15 mouse cellular contexts compared by ENCODE assay signal in genomic region chr3:146196780-146197743, GRCm38 (mm10). TPM values are rescaled to one million over a fixed set of nuclear protein-coding genes. Genes with fewer than 3 reads are reported as not detected.
DNase-seq lines count a peak whose midpoint lies in the region; ATAC-seq and TF ChIP-seq lines count a peak whose summit lies in the region.
"Had no signal": no experiment of that assay in that cellular context is flagged by ENCODE, and none has a peak within 500 bp of the region (broad histone marks: within the 10 kb centered on the region; RNA-seq: fewer than 3 reads in every experiment).

No protein-coding gene starts in this region.

- TF ChIP-seq POLR2A in small intestine, adult 2 months (IDR thresholded peaks at IDR 0.05; ENCODE audit: low read depth, low read length), result no peak

- TF ChIP-seq CTCF in small intestine, adult 2 months (IDR thresholded peaks at IDR 0.05; ENCODE audit: extremely low read depth, insufficient read length, insufficient replicate concordance, low read depth, low read length), result no peak

- H3K4me2 ChIP-seq in midbrain, embryonic 13.5 days (replicated peaks), result no peak overlapping the region
- H3K4me2 ChIP-seq: lung, embryonic 15.5 days; midbrain, embryonic 12.5 days; neural tube, embryonic 15.5 days had no signal

- WGBS in midbrain, embryonic 10.5 days, result 81% methylated on average over 17 of the region's 17 CpGs
- 82% methylated on average over 17 of the region's 17 CpGs for WGBS in midbrain, embryonic 13.5 days
- 33% methylated on average over 17 of the region's 17 CpGs for WGBS in small intestine, adult 2 months

- H3K36me3 ChIP-seq in midbrain, embryonic 10.5 days, result no peaks in the 10 kb centered on the region
- no peaks in the 10 kb centered on the region for H3K36me3 ChIP-seq in midbrain, embryonic 13.5 days
- H3K36me3 ChIP-seq in small intestine, adult 2 months (ENCODE audit: control insufficient read depth, insufficient read depth, low read length), result no peaks in the 10 kb centered on the region
- H3K36me3 ChIP-seq: lung, embryonic 15.5 days; midbrain, embryonic 12.5 days; neural tube, embryonic 15.5 days had no signal

- peaks cover 17% of the 10 kb centered on the region for H3K4me1 ChIP-seq in midbrain, embryonic 10.5 days
- 0 out of 2 replicates have a peak, but pooled peaks cover 5% of the 10 kb centered on the region for H3K4me1 ChIP-seq in midbrain, embryonic 13.5 days (replicated peaks)
- H3K4me1 ChIP-seq in small intestine, adult 2 months (ENCODE audit: control insufficient read depth, insufficient read depth, insufficient read length, low read length), result peaks cover 23% of the 10 kb centered on the region; the same call in 1 of the 2 replicates
- H3K4me1 ChIP-seq: lung, embryonic 15.5 days; midbrain, embryonic 12.5 days had no signal

- H3K9me3 ChIP-seq in midbrain, embryonic 10.5 days (replicated peaks), result no peaks in the 10 kb centered on the region
- H3K9me3 ChIP-seq in midbrain, embryonic 13.5 days, result no peaks in the 10 kb centered on the region
- H3K9me3 ChIP-seq: lung, embryonic 15.5 days; midbrain, embryonic 12.5 days; neural tube, embryonic 15.5 days had no signal

- intact Hi-C loops in heart, postnatal 10 days (cut with DNase I), result no loop called here

- H3K9ac ChIP-seq in midbrain, embryonic 13.5 days (replicated peaks), result no peak overlapping the region
- H3K9ac ChIP-seq: lung, embryonic 15.5 days; midbrain, embryonic 12.5 days; neural tube, embryonic 15.5 days had no signal

- no peak overlapping the region for H3K4me3 ChIP-seq in midbrain, embryonic 10.5 days
- no peak overlapping the region for H3K4me3 ChIP-seq in midbrain, embryonic 13.5 days (replicated peaks)
- peak overlapping the region; percentile 0; the same call in 1 of the 2 replicates for H3K4me3 ChIP-seq in small intestine, adult 2 months (ENCODE audit: low read depth, low read length)
- H3K4me3 ChIP-seq: heart, adult 2 months; lung, embryonic 15.5 days; midbrain, embryonic 12.5 days; neural tube, embryonic 15.5 days had no signal

- no peak for ATAC-seq in midbrain, embryonic 13.5 days

- no peaks in the 10 kb centered on the region for H3K27me3 ChIP-seq in midbrain, embryonic 10.5 days (ENCODE audit: low read depth, poor library complexity, severe bottlenecking)
- H3K27me3 ChIP-seq in midbrain, embryonic 13.5 days, result no peaks in the 10 kb centered on the region
- H3K27me3 ChIP-seq in small intestine, adult 2 months (ENCODE audit: control insufficient read depth, insufficient read depth, low read length), result no peaks in the 10 kb centered on the region
- H3K27me3 ChIP-seq: lung, embryonic 15.5 days; midbrain, embryonic 12.5 days had no signal

- no peak for DNase-seq in midbrain, embryonic 10.5 days (ENCODE audit: low spot score)
- DNase-seq in heart, postnatal 10 days, result peak; percentile 64 to 73
- peak; percentile 59 to 79 for DNase-seq in kidney, postnatal 25 days
- no peak for DNase-seq in spleen, adult 18-20 months
- DNase-seq in urinary bladder, postnatal 14 days (ENCODE audit: low spot score), result no peak
- DNase-seq: cerebellum, adult 9-10 months had no signal

- 0 out of 2 replicates have a peak overlapping the region, but pooled peaks have one; percentile 38 for H3K27ac ChIP-seq in midbrain, embryonic 10.5 days (replicated peaks)
- no peak overlapping the region for H3K27ac ChIP-seq in midbrain, embryonic 13.5 days
- H3K27ac ChIP-seq in small intestine, adult 2 months (ENCODE audit: insufficient read depth, low read depth, low read length), result peak overlapping the region; percentile 98
- H3K27ac ChIP-seq: heart, adult 2 months; lung, embryonic 15.5 days; midbrain, embryonic 12.5 days; neural tube, embryonic 15.5 days had no signal

RNA-seq across cellular contexts. Expression of gene Lpar3, which starts 23.7 kb away (rescaled TPM):
- polyA plus RNA-seq in midbrain, embryonic 10.5 days (2016; fragmentation: Nextera tagmentation; extraction: Ambion mirVana), result 0.46 and 0.47 TPM in 2 replicates
- 0.13 and 0.35 TPM in 2 replicates for polyA plus RNA-seq in midbrain, embryonic 13.5 days (2015; fragmentation: Nextera tagmentation; extraction: Ambion mirVana)
- total RNA-seq in heart, postnatal 10 days (2021), result 1 to 10 TPM; 3.0 TPM
- 2.6 and 12.8 TPM in 2 replicates for polyA plus RNA-seq in small intestine, adult 2 months (2012; rRNA removed)

RNA-seq across cellular contexts. Expression of gene Mcoln2, which starts 47.4 kb away (rescaled TPM):
- 0.20 and 0.29 TPM in 2 replicates for polyA plus RNA-seq in midbrain, embryonic 10.5 days (2016; fragmentation: Nextera tagmentation; extraction: Ambion mirVana)
- polyA plus RNA-seq in midbrain, embryonic 13.5 days (2015; fragmentation: Nextera tagmentation; extraction: Ambion mirVana), result 0.22 and 0.35 TPM in 2 replicates
- total RNA-seq in heart, postnatal 10 days (2021), result under 1 TPM; 0.29 to 0.72 TPM
- 2.6 and 5.1 TPM in 2 replicates for polyA plus RNA-seq in small intestine, adult 2 months (2012; rRNA removed)
- total RNA-seq: layer of hippocampus, postnatal 10 days; left cerebral cortex, postnatal 25 days had no signal
- polyA plus RNA-seq: frontal cortex, adult 2 months had no signal

Comparison
In these comparisons a context has a peak if more than half of its experiments do, and no peak if none do; other contexts are left out.
1. DNase-seq: peak in heart, postnatal 10 days (2 of 2) and kidney, postnatal 25 days (2 of 2); none in midbrain, embryonic 10.5 days (single experiment), spleen, adult 18-20 months (0 of 2) and urinary bladder, postnatal 14 days (single experiment).